Mouse (Mus musculus) adrenal gland, postnatal 36 days (tissue): ENCODE results near the gene Gm20388. TPM values are rescaled to one million over a fixed set of nuclear protein-coding genes. Genes with fewer than 3 reads are reported as not detected.
A peak's percentile ranks its signal among the peaks of the same experiment; 100 is the strongest.

Source experiments
- DNase-seq, 2 experiments: peaks; one replicate each; pipeline ENCODE4 v3.0.0; 2021; ENCODE audit warnings: mixed read lengths in 1 of 2
- total RNA-seq, 2 experiments: library from RNA; stranded (reverse); gene quantifications; 2 replicates each; pipeline ENCODE4 v1.2.3; 2021

Gm20388 gene
- total RNA-seq, 2 experiments from 2014 or later = 2.4 to 7.4 TPM

GRCm38 (mm10) chr8:121868896-121869295, 1958.3 kb downstream of the Gm20388 start:
- no peak for DNase-seq

DNA sequence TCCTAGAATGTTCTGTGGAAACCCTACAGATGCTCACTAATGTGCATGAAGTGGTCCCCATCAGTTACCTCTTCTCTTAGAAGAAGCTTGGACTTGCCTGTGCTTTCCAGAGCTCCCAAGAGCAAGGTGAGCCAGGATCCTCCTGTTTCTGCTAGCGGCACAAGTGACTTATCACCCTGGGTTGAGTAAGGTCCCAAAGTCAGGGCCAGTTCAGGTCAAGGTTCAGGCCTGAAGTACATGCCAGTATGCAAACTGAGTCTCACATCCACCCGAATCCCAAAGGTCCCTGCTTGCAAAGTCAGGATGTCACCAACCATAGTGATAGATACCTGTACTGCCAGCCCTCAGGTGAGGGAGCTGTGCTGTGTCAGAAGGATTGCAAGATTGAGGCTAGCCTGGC, 1959.5 kb downstream of the Gm20388 start:
- no peak for DNase-seq

DNA sequence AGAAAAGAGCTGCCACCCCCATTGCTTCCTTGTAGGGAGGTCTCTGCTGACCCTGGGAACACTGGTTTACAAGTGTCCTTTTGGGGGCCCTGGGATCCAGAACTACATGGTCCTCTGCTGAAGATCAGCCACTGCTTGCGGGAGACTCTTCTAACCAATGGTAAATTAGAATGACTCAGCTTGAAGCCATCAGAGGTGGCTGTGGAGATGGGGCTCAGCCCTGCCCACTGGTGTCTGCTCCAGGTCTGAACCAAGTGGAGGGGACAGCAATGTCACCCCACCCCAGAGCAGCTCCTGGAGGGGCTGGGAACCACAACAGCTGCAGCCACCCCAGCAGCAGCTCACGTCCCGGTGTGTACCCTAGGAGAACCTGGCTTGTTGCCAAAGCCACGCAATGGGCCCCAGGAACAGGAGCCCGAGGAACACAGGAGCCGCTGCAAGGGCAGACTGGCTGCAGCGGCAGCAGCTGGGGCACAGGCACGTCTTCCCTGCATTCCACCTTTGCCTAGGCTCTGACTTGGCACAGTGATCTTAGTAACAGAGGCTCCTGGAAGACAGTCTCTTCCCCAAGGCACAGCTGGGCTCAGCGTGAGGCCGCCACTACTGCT, 1961.3 kb downstream of the Gm20388 start:
- DNase-seq = peak; percentile 46 to 56

DNA sequence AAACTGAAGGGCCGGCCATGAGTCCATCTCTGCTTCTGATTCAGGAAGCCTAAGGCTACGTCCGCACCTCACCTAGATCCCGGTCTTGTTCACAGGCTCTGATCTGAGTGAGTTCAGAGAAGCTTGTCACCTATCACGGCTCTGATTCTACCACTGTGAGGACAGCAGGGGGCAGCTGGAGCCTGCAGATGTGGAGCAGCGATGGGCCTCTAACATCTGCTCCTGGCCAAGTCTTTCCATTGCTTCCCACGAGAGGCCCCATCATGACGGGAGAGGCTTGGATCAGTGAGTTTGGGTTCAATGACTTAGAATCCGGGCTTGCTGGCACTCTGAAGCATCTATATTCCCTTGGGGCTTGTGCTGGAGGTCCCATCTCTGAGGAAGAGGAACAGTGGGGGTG, 1963.4 kb downstream of the Gm20388 start:
- DNase-seq = peak; percentile 74 to 82

GRCm38 (mm10) chr8:121875045-121875444, 1964.4 kb downstream of the Gm20388 start:
- no peak for DNase-seq

DNA sequence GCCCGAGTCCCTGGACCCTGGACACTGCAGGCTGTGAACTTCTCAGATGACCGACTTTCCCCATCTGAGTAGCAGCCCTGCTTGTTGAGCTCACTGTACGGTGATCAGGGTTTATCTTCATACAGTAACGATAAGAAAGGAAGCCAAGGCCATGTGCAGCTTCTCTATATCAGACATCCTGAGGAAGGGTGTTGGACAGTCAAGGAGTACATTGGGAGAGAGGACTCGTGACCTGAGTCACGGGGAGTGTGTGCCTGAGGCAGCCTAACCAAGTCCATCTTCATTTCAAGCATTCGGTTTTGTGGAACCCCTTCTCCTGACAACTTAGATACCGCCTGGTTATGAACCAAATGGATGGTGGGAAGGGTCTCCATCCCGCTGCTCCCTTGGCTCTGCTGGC, 1964.9 kb downstream of the Gm20388 start:
- no peak for DNase-seq

GRCm38 (mm10) chr8:121877212-121877611, 1966.6 kb downstream of the Gm20388 start:
- no peak for DNase-seq

- DNase-seq = no peak
These were observed 1967.3 kb downstream of the Gm20388 start for GRCm38 (mm10) chr8:121877828-121878480.

DNA sequence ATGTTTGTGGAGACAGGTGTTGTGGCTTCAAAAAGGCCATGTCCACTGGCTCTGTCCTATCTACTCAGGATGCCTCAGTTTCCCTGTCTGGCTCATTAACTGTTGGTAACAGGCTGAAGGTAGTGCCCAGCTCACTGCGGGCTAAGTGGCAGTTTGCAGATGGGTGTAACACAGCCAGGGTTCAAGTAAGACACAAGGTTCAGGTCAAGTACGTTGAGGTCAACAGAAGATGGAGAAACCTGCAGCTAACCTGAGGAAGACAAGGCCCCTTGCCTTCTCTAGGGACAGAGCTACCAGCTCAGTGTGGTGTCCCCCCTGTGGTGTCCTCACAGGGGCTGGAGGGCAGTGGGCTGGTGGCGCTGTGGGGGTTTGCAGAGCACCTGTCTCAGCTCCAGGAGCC, 1969.1 kb downstream of the Gm20388 start:
- DNase-seq = no peak

DNA sequence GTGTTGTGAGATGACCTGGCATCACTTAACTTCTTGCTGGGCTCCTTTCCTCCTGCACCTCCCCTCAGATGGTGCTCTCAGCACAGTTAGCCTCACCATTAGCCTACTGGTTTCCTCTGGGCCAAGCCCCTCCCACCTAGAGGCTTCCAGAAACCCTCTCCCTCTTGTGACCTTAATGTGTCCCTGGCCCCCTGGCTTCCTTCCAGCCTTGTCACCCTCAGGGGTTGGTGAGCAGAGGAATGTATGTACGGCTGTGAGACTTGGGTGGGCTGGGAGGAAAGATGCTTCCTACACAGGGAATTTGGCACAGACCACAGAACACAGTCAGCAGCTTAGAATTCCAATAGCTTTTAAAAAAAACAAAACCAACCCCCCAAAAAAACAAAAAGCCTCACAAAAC, 1970.2 kb downstream of the Gm20388 start:
- DNase-seq = no peak

GRCm38 (mm10) chr8:121881921-121882320, 1971.3 kb downstream of the Gm20388 start:
- no peak for DNase-seq

DNA sequence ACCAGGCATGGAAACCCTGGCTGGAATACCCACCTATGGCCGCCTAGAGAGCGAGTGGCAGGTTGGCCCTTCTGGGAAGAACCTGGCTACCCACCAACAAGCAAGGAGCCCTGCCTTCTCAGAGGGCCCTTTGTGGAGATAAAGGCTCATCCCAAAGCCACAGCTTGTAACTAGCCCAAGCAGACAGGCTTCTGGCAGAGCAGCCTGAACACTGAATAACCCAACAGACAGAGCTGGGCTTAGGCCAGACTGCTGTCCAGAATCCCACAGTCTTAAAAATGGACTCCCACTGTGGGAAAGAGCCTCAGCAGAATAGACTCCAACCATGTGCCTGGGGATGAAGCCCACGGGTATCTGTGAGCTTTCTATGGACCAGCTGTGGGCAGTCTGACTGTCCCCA, 1973.5 kb downstream of the Gm20388 start:
- no peak for DNase-seq

DNA sequence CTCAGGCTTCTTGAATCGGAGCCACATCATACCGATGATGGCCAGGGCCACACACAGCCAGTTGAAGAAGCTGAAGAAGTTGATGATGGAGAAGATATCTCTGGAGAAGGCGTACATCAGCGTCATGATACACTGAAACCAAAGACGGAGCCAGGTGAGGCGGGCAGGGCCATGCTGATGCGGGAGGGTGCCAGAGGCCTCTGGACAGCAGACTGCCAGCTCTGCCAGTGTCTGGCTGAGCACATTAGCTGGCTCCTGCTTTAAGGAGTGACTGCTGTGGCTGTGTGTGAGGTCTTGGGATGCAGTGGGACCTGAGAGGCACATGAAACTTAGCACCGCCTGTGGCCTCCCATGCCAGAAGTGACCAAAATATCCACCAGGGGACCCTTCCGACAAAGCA, 1974.4 kb downstream of the Gm20388 start:
- no peak for DNase-seq

- DNase-seq = no peak
These were observed 1974.8 kb downstream of the Gm20388 start for GRCm38 (mm10) chr8:121885433-121885832.

GRCm38 (mm10) chr8:121887547-121887946, 1976.9 kb downstream of the Gm20388 start:
- no peak for DNase-seq

DNA sequence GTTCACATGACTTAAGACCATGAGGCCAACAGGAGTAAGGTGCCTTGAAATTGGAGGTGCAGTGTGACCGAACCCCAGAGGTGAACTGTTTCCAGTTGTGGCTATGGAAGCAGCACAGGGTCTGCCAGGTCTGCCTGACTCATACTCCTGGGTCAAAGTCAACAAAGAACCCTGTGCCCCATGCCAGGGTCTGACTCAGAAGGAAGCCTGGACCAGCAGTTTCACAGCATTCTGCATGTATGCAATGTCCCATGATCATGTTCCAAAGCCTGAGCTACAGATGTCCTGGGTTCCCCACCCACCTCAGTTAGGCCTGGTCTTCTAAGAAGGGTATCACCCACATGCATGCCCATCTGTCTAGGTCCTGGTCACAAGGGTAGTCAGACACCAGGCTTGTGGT, 1978.7 kb downstream of the Gm20388 start:
- peak; percentile 71 for DNase-seq

DNA sequence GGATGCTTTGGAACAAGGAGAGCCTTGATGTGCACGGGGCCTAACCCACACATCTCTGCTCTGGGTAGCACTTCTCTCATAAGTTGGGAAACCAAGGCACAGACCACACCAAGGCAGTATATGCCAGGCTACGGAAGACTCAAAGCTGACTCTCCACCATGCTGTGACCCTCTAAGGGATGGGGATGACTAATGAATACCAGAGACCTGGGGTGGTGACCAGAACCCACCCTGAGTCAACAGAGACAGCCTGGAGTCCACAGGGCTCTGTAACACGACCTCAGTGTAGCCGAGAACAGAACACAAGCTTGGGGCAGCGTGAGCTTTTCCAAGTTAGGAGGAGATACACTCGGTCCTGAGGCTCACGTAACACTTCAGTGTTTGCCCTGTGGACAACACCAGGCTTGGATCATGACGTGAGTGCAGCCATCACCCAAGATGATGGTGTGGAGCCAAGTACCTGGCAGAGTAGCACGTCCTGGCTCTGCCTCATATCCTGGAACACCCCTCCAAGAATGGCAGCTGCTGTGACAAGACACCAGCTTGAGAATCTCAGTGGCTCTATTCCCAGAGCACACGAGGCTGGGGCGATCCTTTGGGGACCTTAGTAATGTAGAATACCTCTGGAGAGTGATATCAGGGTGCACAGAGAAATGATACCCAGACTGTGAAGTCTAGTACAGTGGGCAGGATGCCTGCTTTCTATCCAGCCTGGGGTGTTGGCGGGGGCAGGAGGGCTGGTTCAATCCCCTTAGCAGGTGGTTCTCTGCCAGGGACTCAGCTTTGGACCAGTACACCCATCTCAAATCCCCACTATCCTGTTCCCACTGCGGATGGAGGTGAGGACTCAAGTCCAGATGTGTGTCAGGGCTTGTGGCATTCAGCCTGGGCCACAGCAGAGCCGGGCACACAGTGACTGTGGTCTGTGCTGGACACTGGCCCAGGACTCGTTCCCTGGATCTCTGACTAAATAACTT, 1979.5 kb downstream of the Gm20388 start:
- no peak for DNase-seq

GRCm38 (mm10) chr8:121892875-121893274, 1982.2 kb downstream of the Gm20388 start:
- peak; percentile 48 to 54 for DNase-seq

- DNase-seq = peak in 1 of 2 experiments; percentile 44
These were observed 1985.3 kb downstream of the Gm20388 start for GRCm38 (mm10) chr8:121895910-121896309.

- peak in 1 of 2 experiments; percentile 48 for DNase-seq
These were observed 1986.0 kb downstream of the Gm20388 start for GRCm38 (mm10) chr8:121896476-121897145.

DNA sequence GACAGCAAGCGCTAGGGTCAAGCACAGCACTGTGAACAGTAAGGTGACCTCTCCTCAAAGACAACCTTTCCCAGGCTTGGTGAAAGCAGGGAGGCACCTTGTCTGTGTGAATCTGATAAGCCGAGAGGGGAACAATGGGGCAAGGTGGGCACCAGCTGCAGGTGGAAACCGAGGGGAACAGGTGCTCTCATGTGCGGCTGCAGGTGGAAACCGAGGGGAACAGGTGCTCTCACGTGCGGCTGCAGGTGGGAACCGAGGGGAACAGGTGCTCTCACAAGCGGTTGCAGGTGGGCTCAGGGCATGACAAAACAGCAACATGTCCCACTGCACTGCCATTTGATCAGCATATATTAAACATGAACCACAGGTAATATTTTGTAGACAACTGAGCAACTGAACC, 1986.6 kb downstream of the Gm20388 start:
- no peak for DNase-seq

DNA sequence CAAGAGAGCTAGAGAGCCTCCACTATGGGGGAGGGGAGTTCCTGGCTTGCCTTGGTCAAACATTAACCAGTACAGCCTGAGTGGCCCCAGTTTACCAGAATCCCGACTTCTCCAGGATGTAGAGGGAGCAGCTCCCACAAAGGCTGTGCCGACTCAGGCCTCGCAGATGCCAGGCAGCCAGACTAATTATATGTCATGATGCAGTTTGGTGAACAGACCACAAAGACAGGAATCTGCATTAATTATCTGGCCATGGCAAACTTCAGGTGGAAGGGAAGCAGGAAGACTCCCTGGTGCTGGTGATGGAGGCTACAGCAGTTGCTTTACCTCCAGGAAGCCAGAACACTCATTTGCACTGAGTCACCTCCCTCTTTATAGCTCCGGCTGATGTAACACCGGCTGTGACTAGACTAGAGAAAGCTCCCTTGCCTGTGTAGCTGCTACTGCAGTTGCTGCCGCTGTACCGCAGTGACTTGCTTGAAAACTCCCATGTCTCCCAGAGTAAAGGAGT, 1987.3 kb downstream of the Gm20388 start:
- peak; percentile 57 to 65 for DNase-seq
